In the genomic region with DNA sequence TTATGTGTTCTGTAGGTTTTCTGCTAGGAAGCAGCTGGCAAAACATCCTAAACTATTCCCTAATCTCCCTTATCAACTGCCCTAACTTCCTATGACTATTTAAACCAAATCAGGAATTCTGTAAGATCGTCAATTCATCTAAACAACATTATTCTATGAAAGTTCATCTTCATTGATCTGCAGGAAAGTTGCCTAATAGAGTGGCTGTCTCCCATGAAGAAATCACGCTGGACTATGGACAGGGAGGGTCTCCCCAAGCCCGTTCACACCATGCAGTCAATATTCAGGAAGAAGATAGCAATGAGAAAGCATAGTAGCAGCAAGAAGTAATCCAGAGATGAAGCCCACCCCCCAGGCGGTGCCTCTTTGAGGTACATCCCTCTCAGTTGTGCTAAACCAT, we compare ENCODE assay signal across 24 mouse cellular contexts. TPM values are rescaled to one million over a fixed set of nuclear protein-coding genes. Genes with fewer than 3 reads are reported as not detected.
"Had no signal": no experiment of that assay in that cellular context is flagged by ENCODE, and none has a peak within 500 bp of the region (broad histone marks: within the 10 kb centered on the region; RNA-seq: fewer than 3 reads in every experiment).

No protein-coding gene starts in this region.

- ATAC-seq: midbrain, embryonic 15.5 days had no signal

- H3K9ac ChIP-seq: limb, embryonic 13.5 days; lung, embryonic 14.5 days; midbrain, embryonic 15.5 days; neural tube, embryonic 12.5 days had no signal

- H3K9me3 ChIP-seq: limb, embryonic 13.5 days; megakaryocyte, embryonic 14.5 days; midbrain, embryonic 15.5 days; neural tube, embryonic 12.5 days had no signal

- H3K4me3 ChIP-seq: layer of hippocampus, adult 2 months; limb, embryonic 13.5 days; megakaryocyte, embryonic 14.5 days; midbrain, embryonic 15.5 days; neural tube, embryonic 12.5 days had no signal

- DNase-seq: kidney, adult 11 months; kidney, adult 9 months; kidney, postnatal 36 days; left cerebral cortex, postnatal 4 days; lung, embryonic 14.5 days; lung, postnatal 14 days; retina, postnatal 1 day; right cerebral cortex, postnatal 14 days; thymus, postnatal 14 days had no signal

- H3K36me3 ChIP-seq: limb, embryonic 13.5 days; midbrain, embryonic 15.5 days; neural tube, embryonic 12.5 days had no signal

- H3K27me3 ChIP-seq: megakaryocyte, embryonic 14.5 days; midbrain, embryonic 15.5 days had no signal

- H3K4me2 ChIP-seq: limb, embryonic 13.5 days; lung, embryonic 14.5 days; midbrain, embryonic 11.5 days; midbrain, embryonic 15.5 days; neural tube, embryonic 12.5 days had no signal

- H3K4me1 ChIP-seq: midbrain, embryonic 15.5 days; neural tube, embryonic 12.5 days had no signal

- H3K27ac ChIP-seq: kidney, postnatal 0 days; layer of hippocampus, adult 2 months; limb, embryonic 13.5 days; macrophage; midbrain, embryonic 15.5 days; neural tube, embryonic 12.5 days; stomach, postnatal 0 days had no signal

RNA-seq across cellular contexts. Expression of a gene that starts 23.5 kb away (rescaled TPM):
- total RNA-seq: layer of hippocampus, adult 2 months; layer of hippocampus, postnatal 10 days; left cerebral cortex, adult 18-20 months; left cerebral cortex, postnatal 10 days; left cerebral cortex, postnatal 4 days; monocyte, adult 5-6 weeks; neutrophil, adult 5-6 weeks had no signal
- polyA plus RNA-seq: kidney, postnatal 0 days; lung, embryonic 14.5 days; macrophage; midbrain, embryonic 11.5 days; midbrain, embryonic 15.5 days; neural tube, embryonic 12.5 days had no signal

RNA-seq across cellular contexts. Expression of a gene that starts 27.2 kb away (rescaled TPM):
- total RNA-seq: left cerebral cortex, postnatal 10 days; left cerebral cortex, postnatal 4 days had no signal
- polyA plus RNA-seq: limb, embryonic 13.5 days; midbrain, embryonic 11.5 days; midbrain, embryonic 15.5 days; neural tube, embryonic 12.5 days had no signal

RNA-seq across cellular contexts. Expression of a gene that starts 50.9 kb away (rescaled TPM):
- total RNA-seq: layer of hippocampus, adult 2 months; layer of hippocampus, postnatal 10 days; left cerebral cortex, adult 18-20 months; left cerebral cortex, postnatal 10 days; left cerebral cortex, postnatal 4 days; monocyte, adult 5-6 weeks; neutrophil, adult 5-6 weeks had no signal
- polyA plus RNA-seq: kidney, postnatal 0 days; limb, embryonic 13.5 days; lung, embryonic 14.5 days; macrophage; midbrain, embryonic 11.5 days; midbrain, embryonic 15.5 days; neural tube, embryonic 12.5 days; stomach, postnatal 0 days; urinary bladder, adult 2 months had no signal
